Mouse (Mus musculus) stomach, postnatal 0 days (tissue): ENCODE measurements around the gene Ipo4. TPM values are rescaled to one million over a fixed set of nuclear protein-coding genes. Genes with fewer than 3 reads are reported as not detected.

Experiments used
- ATAC-seq: fragments of 200-750 bp; cut with Nextera tagmentation; 2 replicates; pipeline ENCODE4 v1.8.0; 2017; ENCODE audit not compliant: low FRiP score, low TSS enrichment
- DNase-seq: peaks from one replicate; pipeline ENCODE4 v3.0.0-alpha.2; 2016; ENCODE audit warnings: low spot score
- H3K27ac ChIP-seq: fragments of 300-500 bp; sonication (generic); replicated peaks from 2 replicates; pipeline ENCODE4 v1.5.1; 2014; ENCODE audit warnings: mild to moderate bottlenecking, control low read depth
- H3K27me3 ChIP-seq: fragments of 300-500 bp; sonication (generic); 2 replicates; pipeline ENCODE4 v1.6.1; 2014; ENCODE audit warnings: low read length; ENCODE audit not compliant: control insufficient read depth, insufficient read depth
- H3K36me3 ChIP-seq: fragments of 300-500 bp; sonication (generic); 2 replicates; pipeline ENCODE4 v1.6.1; 2014; ENCODE audit warnings: low read length, mixed read lengths; ENCODE audit not compliant: control insufficient read depth, insufficient read depth
- H3K4me1 ChIP-seq: fragments of 300-500 bp; sonication (generic); replicated peaks from 2 replicates; pipeline ENCODE4 v1.6.1; 2014; ENCODE audit warnings: antibody characterized with exemption; ENCODE audit not compliant: control insufficient read depth, insufficient read depth
- H3K4me2 ChIP-seq: fragments of 300-500 bp; sonication (generic); replicated peaks from 2 replicates; pipeline ENCODE4 v1.6.1; 2014; ENCODE audit warnings: low read depth, mild to moderate bottlenecking, control low read depth, moderate library complexity
- H3K4me3 ChIP-seq: fragments of 300-500 bp; sonication (generic); 2 replicates; pipeline ENCODE4 v1.5.1; 2014; ENCODE audit warnings: low read depth, low read length, control low read depth
- H3K9ac ChIP-seq: fragments of 300-500 bp; sonication (generic); 2 replicates; pipeline ENCODE4 v1.6.1; 2014; ENCODE audit warnings: mild to moderate bottlenecking, low read length, control low read depth, mixed read lengths
- H3K9me3 ChIP-seq: fragments of 300-500 bp; sonication (generic); 2 replicates; pipeline ENCODE4 v1.6.1; 2016; ENCODE audit warnings: low read length; ENCODE audit not compliant: control insufficient read depth
- CTCF ChIP-seq: IDR thresholded peaks from 2 replicates; pipeline ENCODE4 v1.5.1; 2016; ENCODE audit warnings: antibody characterized with exemption, low read depth, mild to moderate bottlenecking, moderate library complexity
- EP300 ChIP-seq: optimal IDR thresholded peaks from 2 replicates; pipeline ENCODE3; 2016; ENCODE audit warnings: antibody characterized with exemption
- WGBS: fragments of 180-500 bp; shearing (Covaris S2); extraction: QIAGEN DNeasy Blood & Tissue Kit; methylation state at CpG from one replicate; pipeline ENCODE4 v1.1.7; 2014; 5-methylcytosine and 5-hydroxymethylcytosine counted together
- polyA plus RNA-seq: library from polyadenylated mRNA; unstranded; fragments of >200 nt; fragmentation: Nextera tagmentation; extraction: Ambion mirVana; gene quantifications from 2 replicates; pipeline ENCODE4 v1.2.1, GENCODE M21; 2015

The Ipo4 gene
- polyA plus RNA-seq, result 28.8 and 38.3 TPM in 2 replicates

DNA sequence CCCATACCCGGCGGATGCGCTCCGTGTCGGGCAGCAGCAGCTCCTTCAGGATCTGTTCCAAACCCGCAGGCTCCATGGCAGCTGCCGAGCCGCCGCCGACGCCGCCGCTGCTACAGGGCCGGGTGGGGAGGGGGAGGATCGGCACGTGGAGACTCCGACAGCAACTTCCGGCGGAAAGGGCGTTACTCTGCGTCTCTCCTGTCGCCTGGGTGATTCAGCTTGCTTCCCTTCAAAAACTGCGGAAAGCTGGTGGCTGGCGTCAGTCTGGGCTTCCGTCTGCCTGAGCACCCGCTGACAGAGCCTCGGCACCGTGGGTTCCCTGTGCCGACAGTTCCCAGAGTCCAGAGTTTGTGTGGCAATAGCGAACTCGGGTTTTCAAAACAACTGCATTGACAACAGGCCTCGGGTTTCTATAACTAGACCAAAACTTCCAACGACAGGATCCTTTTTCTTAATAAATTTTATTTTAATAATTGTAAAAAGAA is at the start of gene Ipo4:
Gene Ipo4, minus strand, starts transcription at position 435 of the 485 bp plus-strand sequence.
- TF ChIP-seq EP300, result no peak
- TF ChIP-seq CTCF, result no peak
- peak within 1 kb of the TSS; percentile 71 for H3K27ac ChIP-seq

DNA sequence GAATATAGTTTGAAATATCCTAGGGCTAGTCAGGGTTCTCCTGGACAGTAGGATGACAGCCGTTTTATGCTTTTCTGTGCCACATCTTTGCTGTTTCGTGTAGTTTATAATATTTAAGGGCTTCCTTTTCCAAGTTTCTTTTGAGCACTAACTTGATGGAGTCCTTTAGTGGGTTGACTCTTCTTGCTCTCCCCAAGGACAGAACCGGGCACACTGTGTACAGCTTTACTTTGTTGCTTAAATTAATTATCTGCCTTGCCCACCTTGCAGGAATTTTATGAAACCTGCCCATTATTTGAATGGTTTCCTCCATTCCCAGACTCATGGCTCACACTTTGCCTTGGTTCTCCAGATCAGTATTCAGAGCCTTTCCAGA is 46.3 kb upstream of the Ipo4 start:
- H3K4me3 ChIP-seq, result peak overlapping the region; percentile 76
- H3K4me2 ChIP-seq, result peak overlapping the region; percentile 83
- TF ChIP-seq EP300 (no peak), CTCF (no peak)
- 9% methylated on average over 3 of the region's 3 CpGs for whole genome bisulfite sequencing
- H3K9me3 ChIP-seq, result no peaks in the 10 kb centered on the region
- H3K9ac ChIP-seq, result peak overlapping the region; percentile 43; the same call in 1 of the 2 replicates
- H3K27ac ChIP-seq, result peak overlapping the region; percentile 90
- DNase-seq (no peak), ATAC-seq (no peak)
- no peaks in the 10 kb centered on the region for H3K27me3 ChIP-seq
- no peaks in the 10 kb centered on the region for H3K4me1 ChIP-seq
- peaks cover 11% of the 10 kb centered on the region for H3K36me3 ChIP-seq

More for the DNA sequence above, at the start of gene Ipo4:
- Histone ChIP-seq H3K27me3 (no peaks in the 10 kb centered on the region), H3K36me3 (peaks cover 24% of the 10 kb centered on the region), H3K4me2 (peak within 1 kb of the TSS; percentile 97), H3K4me3 (peak within 1 kb of the TSS; percentile 65), H3K9me3 (no peaks in the 10 kb centered on the region), H3K9ac (peak within 1 kb of the TSS; percentile 74), H3K4me1 (no peaks in the 10 kb centered on the region)
- WGBS, result 2% methylated on average over 33 of the region's 33 CpGs
- peak; percentile 92 for DNase-seq
- ATAC-seq, result peak; percentile 88

DNA sequence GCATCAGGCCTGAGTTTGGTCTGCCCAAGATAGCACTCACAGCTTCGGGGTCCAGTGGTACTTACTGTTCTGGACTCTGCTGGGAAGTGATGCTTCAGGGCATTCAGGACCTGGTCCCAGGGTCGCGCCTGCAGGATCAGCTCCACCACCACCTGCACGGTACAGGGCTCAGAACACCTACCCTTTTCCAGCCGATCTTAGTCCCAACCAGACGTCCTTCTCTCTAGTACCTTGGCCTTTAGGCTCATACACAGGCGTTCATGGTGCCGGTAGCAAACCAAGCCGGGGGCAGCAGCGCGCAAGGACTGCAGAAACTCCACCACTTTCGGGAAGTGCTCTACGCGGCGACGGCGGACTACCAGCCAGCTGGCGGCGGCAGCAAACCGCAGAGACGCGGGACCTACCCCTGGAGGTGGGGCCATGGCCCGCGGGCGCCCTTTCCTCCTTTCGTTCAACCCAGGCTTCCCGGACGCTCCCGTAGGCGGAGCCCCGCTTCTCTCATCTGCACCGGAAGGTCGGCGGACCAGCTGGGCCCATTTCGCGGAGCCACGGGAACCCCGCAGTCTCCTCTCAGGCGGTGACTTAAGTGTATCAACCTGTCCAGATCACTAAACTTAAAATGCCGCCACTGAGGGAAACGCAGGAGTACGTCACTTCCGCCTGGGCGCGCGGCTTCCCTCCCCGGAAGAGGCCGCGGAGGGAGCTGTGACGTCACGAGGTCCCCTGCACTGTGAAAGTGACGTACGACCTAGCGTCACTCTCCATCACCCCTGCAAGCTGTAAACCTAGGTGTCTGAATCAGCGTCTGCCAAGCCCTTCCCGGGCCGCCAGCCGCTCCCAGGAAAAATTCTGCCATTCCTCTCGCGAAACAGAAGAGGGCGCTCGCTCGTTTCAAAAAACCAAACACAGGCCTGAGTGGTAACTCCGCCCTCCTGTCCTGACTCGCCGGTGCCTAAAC is 45.7 kb upstream of the Ipo4 start, which contains the start of gene Tinf2:
Gene Tinf2, minus strand, starts transcription at position 661 of the 958 bp plus-strand sequence.
- Histone ChIP-seq H3K9me3 (no peaks in the 10 kb centered on the region), H3K27me3 (no peaks in the 10 kb centered on the region), H3K9ac (peak within 1 kb of the TSS; percentile 77), H3K27ac (peak within 1 kb of the TSS; percentile 90), H3K4me1 (no peaks in the 10 kb centered on the region), H3K36me3 (peaks cover 11% of the 10 kb centered on the region), H3K4me3 (peak within 1 kb of the TSS; percentile 76), H3K4me2 (peak within 1 kb of the TSS; percentile 83)
- TF ChIP-seq CTCF (peak; percentile 90), EP300 (peak; percentile 63)
- under 1% methylated on average over 66 of the region's 66 CpGs for WGBS
- ATAC-seq (peak; percentile 99), DNase-seq (peak; percentile 98)

DNA sequence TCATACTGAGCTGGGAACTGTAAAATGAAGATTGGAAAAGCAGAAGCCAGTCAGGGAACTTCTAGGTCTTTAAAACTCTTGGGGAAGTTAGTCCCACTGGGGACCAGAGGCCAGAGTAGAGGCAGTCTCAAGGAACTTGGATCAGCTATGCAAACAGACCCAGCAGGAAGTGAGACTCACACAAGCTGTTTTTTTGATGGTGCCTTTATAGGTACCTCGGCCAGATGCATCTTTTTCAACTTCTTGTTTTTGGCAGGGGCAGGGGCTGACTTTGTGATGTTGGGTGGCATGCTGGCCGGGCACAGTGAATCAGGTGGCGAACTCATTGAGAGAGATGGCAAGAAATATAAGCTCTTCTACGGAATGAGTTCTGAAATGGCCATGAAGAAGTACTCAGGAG is 41.9 kb upstream of the Ipo4 start:
- no peak overlapping the region for H3K4me3 ChIP-seq
- no peak for ATAC-seq
- no peak overlapping the region for H3K27ac ChIP-seq
- no peaks in the 10 kb centered on the region for H3K9me3 ChIP-seq
- no peak for DNase-seq
- TF ChIP-seq CTCF (no peak), EP300 (no peak)
- no peak overlapping the region for H3K4me2 ChIP-seq
- H3K9ac ChIP-seq, result no peak overlapping the region
- peaks cover 11% of the 10 kb centered on the region for H3K36me3 ChIP-seq
- H3K4me1 ChIP-seq, result peaks cover 3% of the 10 kb centered on the region; the same call in 1 of the 2 replicates
- WGBS, result 77% methylated on average over 4 of the region's 4 CpGs
- no peaks in the 10 kb centered on the region for H3K27me3 ChIP-seq

DNA sequence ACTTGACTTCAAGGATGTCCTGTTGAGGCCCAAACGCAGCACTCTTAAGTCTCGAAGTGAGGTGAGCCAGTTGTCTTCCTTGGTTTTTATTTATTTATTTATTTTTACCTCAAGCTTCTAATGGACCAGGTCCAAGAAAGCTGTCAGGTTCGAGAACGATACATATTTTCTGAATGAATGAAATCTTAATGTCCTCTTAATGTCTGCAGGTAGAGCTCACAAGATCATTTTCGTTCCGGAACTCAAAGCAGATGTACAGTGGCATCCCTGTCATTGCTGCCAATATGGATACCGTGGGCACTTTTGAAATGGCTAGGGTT is 36.9 kb upstream of the Ipo4 start:
- Histone ChIP-seq H3K9ac (peak overlapping the region; percentile 84), H3K4me3 (peak overlapping the region; percentile 78), H3K4me2 (peak overlapping the region; percentile 84), H3K27ac (no peak overlapping the region; the same call in 1 of the 2 replicates), H3K9me3 (no peaks in the 10 kb centered on the region), H3K36me3 (no peaks in the 10 kb centered on the region; the same call in 1 of the 2 replicates), H3K4me1 (peaks cover 3% of the 10 kb centered on the region; the same call in 1 of the 2 replicates), H3K27me3 (no peaks in the 10 kb centered on the region)
- no peak for DNase-seq
- ATAC-seq, result no peak
- WGBS, result 68% methylated on average over 7 of the region's 7 CpGs
- TF ChIP-seq EP300 (no peak), CTCF (no peak)
